Comparison of ENCODE assay signal across 16 mouse cellular contexts in the genomic region with DNA sequence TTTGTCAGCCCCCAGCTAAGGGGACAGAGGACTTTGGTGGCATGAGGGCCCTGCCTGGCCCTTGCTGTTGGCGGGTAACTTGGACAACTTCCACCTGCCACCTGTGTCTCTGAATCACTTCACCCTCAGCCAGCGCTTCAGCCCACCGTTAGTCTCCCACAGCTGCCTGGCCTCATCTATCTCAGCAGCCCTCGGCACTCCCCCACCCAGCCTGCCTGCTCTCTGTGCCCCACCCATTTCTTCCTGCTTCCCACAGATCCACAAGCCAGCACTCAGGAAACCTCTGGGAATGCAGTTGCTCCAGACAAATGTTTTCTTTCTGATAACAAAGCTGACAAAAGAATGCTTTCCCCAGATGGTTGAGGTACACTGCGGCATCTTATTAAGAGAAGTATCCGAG.
DNase-seq lines count a peak whose midpoint lies in the region; ATAC-seq and TF ChIP-seq lines count a peak whose summit lies in the region.
"Had no signal": no experiment of that assay in that cellular context is flagged by ENCODE, and none has a peak within 500 bp of the region (broad histone marks: within the 10 kb centered on the region; RNA-seq: fewer than 3 reads in every experiment).

No protein-coding gene starts in this region.

- intact Hi-C loops in gastrocnemius, adult 2 months (cut with DNase I): no loop called here
- intact Hi-C loops in heart, postnatal 36 days (cut with DNase I): loop anchor here (5.0 kb wide), 1 partner anchor 85 kb away; no protein-coding TSS in a partner anchor

- H3K27ac ChIP-seq in gastrocnemius, adult 2 months: peak overlapping the region; percentile 78
- H3K27ac ChIP-seq in forebrain, embryonic 13.5 days: no peak overlapping the region
- H3K27ac ChIP-seq: embryonic facial prominence, embryonic 12.5 days; forebrain, embryonic 15.5 days; liver, embryonic 13.5 days; midbrain, embryonic 12.5 days had no signal

- H3K4me1 ChIP-seq in megakaryocyte, embryonic 14.5 days: peaks cover 17% of the 10 kb centered on the region
- H3K4me1 ChIP-seq in forebrain, embryonic 13.5 days: no peaks in the 10 kb centered on the region
- H3K4me1 ChIP-seq: embryonic facial prominence, embryonic 12.5 days; forebrain, embryonic 15.5 days; midbrain, embryonic 12.5 days had no signal

- H3K4me3 ChIP-seq in gastrocnemius, adult 2 months: no peak overlapping the region
- H3K4me3 ChIP-seq in megakaryocyte, embryonic 14.5 days (replicated peaks): peak overlapping the region; percentile 42
- H3K4me3 ChIP-seq in forebrain, embryonic 13.5 days: no peak overlapping the region
- H3K4me3 ChIP-seq: embryonic facial prominence, embryonic 12.5 days; forebrain, embryonic 15.5 days; liver, embryonic 13.5 days; midbrain, embryonic 12.5 days had no signal

- 66% methylated on average over 6 of the region's 6 CpGs for WGBS in forebrain, embryonic 13.5 days

- no peak for TF ChIP-seq CTCF in gastrocnemius, adult 2 months (IDR thresholded peaks at IDR 0.05)

- H3K4me2 ChIP-seq in forebrain, embryonic 13.5 days: no peak overlapping the region
- H3K4me2 ChIP-seq: embryonic facial prominence, embryonic 12.5 days; forebrain, embryonic 15.5 days; liver, embryonic 13.5 days; midbrain, embryonic 12.5 days had no signal

- H3K9ac ChIP-seq in forebrain, embryonic 13.5 days: no peak overlapping the region
- H3K9ac ChIP-seq: embryonic facial prominence, embryonic 12.5 days; forebrain, embryonic 15.5 days; liver, embryonic 13.5 days; midbrain, embryonic 12.5 days had no signal

- peaks cover 3% of the 10 kb centered on the region for H3K36me3 ChIP-seq in megakaryocyte, embryonic 14.5 days (replicated peaks; ENCODE audit: low read length)
- H3K36me3 ChIP-seq in forebrain, embryonic 13.5 days (ENCODE audit: poor library complexity, severe bottlenecking): peaks cover 10% of the 10 kb centered on the region
- H3K36me3 ChIP-seq: embryonic facial prominence, embryonic 12.5 days; midbrain, embryonic 12.5 days had no signal

- no peaks in the 10 kb centered on the region for H3K9me3 ChIP-seq in megakaryocyte, embryonic 14.5 days
- H3K9me3 ChIP-seq in forebrain, embryonic 13.5 days (replicated peaks): no peaks in the 10 kb centered on the region
- H3K9me3 ChIP-seq: embryonic facial prominence, embryonic 12.5 days; forebrain, embryonic 15.5 days; liver, embryonic 13.5 days; midbrain, embryonic 12.5 days had no signal

- no peaks in the 10 kb centered on the region for H3K27me3 ChIP-seq in megakaryocyte, embryonic 14.5 days (replicated peaks)
- no peaks in the 10 kb centered on the region for H3K27me3 ChIP-seq in forebrain, embryonic 13.5 days
- H3K27me3 ChIP-seq: embryonic facial prominence, embryonic 12.5 days; forebrain, embryonic 15.5 days; liver, embryonic 13.5 days; midbrain, embryonic 12.5 days had no signal

- DNase-seq in gastrocnemius, adult 2 months: peak; percentile 42
- no peak for DNase-seq in gastrocnemius, postnatal 4 days (ENCODE audit: low spot score in 2 of 2)
- peak; percentile 49 to 58 for DNase-seq in heart, postnatal 36 days
- DNase-seq in retina, embryonic 14.5 days (ENCODE audit: low spot score): no peak
- DNase-seq in Muller cell, postnatal 12 days (ENCODE audit: inconsistent ontology term): no peak
- DNase-seq: adrenal gland, postnatal 14 days; cerebellum, adult 8-10 months; liver, embryonic 13.5 days; thymus, adult 2 months had no signal

- ATAC-seq in megakaryocyte, adult 5-6 weeks (ENCODE audit: poor library complexity, severe bottlenecking): no peak
- no peak for ATAC-seq in forebrain, embryonic 13.5 days
- ATAC-seq: forebrain, embryonic 15.5 days; hindbrain, embryonic 16.5 days had no signal

Comparison
In these comparisons a context has a peak if more than half of its experiments do, and no peak if none do; other contexts are left out.
1. DNase-seq: peak in gastrocnemius, adult 2 months (single experiment) and heart, postnatal 36 days (2 of 2); none in gastrocnemius, postnatal 4 days (0 of 2), retina, embryonic 14.5 days (single experiment) and Muller cell, postnatal 12 days (single experiment).